In the genomic region with DNA sequence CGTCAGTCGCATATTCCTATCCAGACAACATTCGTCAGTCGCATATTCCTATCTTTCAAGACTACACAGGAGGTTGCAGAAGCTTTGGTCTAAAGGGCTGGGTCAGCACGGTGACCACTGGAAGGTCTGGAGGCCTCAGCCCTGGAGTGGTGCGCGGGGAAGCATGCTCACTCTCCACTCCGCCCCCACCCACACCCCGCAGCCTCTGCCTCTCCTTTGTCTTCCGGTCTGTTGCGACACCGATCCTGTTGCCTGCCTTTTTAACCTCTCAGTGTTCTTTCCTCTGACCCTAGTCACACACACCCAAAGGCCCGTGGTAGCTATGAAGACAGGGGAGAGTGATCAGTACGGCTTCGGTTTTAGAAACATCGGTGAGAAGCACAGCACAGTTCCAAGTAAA, we compare ENCODE assay signal across 15 mouse cellular contexts.
DNase-seq lines count a peak whose midpoint lies in the region; ATAC-seq lines count a peak whose summit lies in the region.
"Had no signal": no experiment of that assay in that cellular context is flagged by ENCODE, and none has a peak within 500 bp of the region (broad histone marks: within the 10 kb centered on the region; RNA-seq: fewer than 3 reads in every experiment).

No protein-coding gene starts in this region.

- H3K4me1 ChIP-seq in heart, embryonic 16.5 days (ENCODE audit: control insufficient read depth, insufficient read depth, low read length) = peaks cover 6% of the 10 kb centered on the region
- H3K4me1 ChIP-seq in forebrain, embryonic 12.5 days = peaks cover 12% of the 10 kb centered on the region
- H3K4me1 ChIP-seq: limb, embryonic 10.5 days; stomach, embryonic 15.5 days had no signal

- H3K36me3 ChIP-seq in heart, embryonic 16.5 days (ENCODE audit: control insufficient read depth, insufficient read depth) = peaks cover 7% of the 10 kb centered on the region
- peaks cover 11% of the 10 kb centered on the region; the same call in 1 of the 2 replicates for H3K36me3 ChIP-seq in forebrain, embryonic 12.5 days (replicated peaks)

- ATAC-seq in heart, embryonic 16.5 days (replicated peaks; ENCODE audit: extremely low read depth, insufficient read depth, low FRiP score) = no peak
- ATAC-seq in granulocyte monocyte progenitor cell, adult 5-6 weeks (replicated peaks; ENCODE audit: poor library complexity, severe bottlenecking) = peak; percentile 99
- no peak for ATAC-seq in forebrain, embryonic 12.5 days (ENCODE audit: low FRiP score)
- ATAC-seq: midbrain, embryonic 13.5 days had no signal

- no peaks in the 10 kb centered on the region for H3K9me3 ChIP-seq in heart, embryonic 16.5 days (replicated peaks; ENCODE audit: control insufficient read depth, low read length)
- no peaks in the 10 kb centered on the region for H3K9me3 ChIP-seq in forebrain, embryonic 12.5 days
- H3K9me3 ChIP-seq: limb, embryonic 10.5 days; midbrain, embryonic 13.5 days; stomach, embryonic 15.5 days had no signal

- WGBS in heart, embryonic 16.5 days = 56% methylated on average over 16 of the region's 16 CpGs
- 49% methylated on average over 16 of the region's 16 CpGs for WGBS in forebrain, embryonic 12.5 days

- 0 out of 2 replicates have a peak overlapping the region, but pooled peaks have one; percentile 12 for H3K4me2 ChIP-seq in heart, embryonic 16.5 days (ENCODE audit: low read depth, low read length)
- H3K4me2 ChIP-seq in forebrain, embryonic 12.5 days = no peak overlapping the region
- H3K4me2 ChIP-seq: midbrain, embryonic 13.5 days; stomach, embryonic 15.5 days had no signal

- H3K27me3 ChIP-seq in heart, embryonic 16.5 days (ENCODE audit: control insufficient read depth, insufficient read depth, low read length) = no peaks in the 10 kb centered on the region
- H3K27me3 ChIP-seq in forebrain, embryonic 12.5 days = no peaks in the 10 kb centered on the region
- H3K27me3 ChIP-seq: midbrain, embryonic 13.5 days; stomach, embryonic 15.5 days had no signal

- no peak overlapping the region for H3K27ac ChIP-seq in heart, embryonic 16.5 days (ENCODE audit: low read length)
- H3K27ac ChIP-seq in forebrain, embryonic 12.5 days = no peak overlapping the region
- H3K27ac ChIP-seq: limb, embryonic 10.5 days; midbrain, embryonic 13.5 days; stomach, embryonic 15.5 days had no signal

- no peak overlapping the region for H3K9ac ChIP-seq in heart, embryonic 16.5 days (ENCODE audit: low read length)
- H3K9ac ChIP-seq in forebrain, embryonic 12.5 days = no peak overlapping the region
- H3K9ac ChIP-seq: midbrain, embryonic 13.5 days; stomach, embryonic 15.5 days had no signal

- DNase-seq in heart, adult 9 months (ENCODE audit: low spot score in 2 of 2) = no peak
- DNase-seq in R1 (ENCODE audit: low read depth, low spot score) = peak; percentile 51
- peak; percentile 11 for DNase-seq in lung, postnatal 14 days
- DNase-seq in kidney, adult 18-20 months = no peak
- no peak for DNase-seq in right cerebral cortex, adult 2 months (ENCODE audit: low spot score in 2 of 2)
- DNase-seq: cerebellum, postnatal 36 days; heart, postnatal 36 days; layer of hippocampus, adult 9-11 months; right cerebral cortex, postnatal 4 days had no signal

- no peak overlapping the region for H3K4me3 ChIP-seq in heart, embryonic 16.5 days (ENCODE audit: low read length)
- H3K4me3 ChIP-seq in forebrain, embryonic 12.5 days (replicated peaks) = no peak overlapping the region
- H3K4me3 ChIP-seq: limb, embryonic 10.5 days; midbrain, embryonic 13.5 days; stomach, embryonic 15.5 days had no signal

Comparison
In these comparisons a context has a peak if more than half of its experiments do, and no peak if none do; other contexts are left out.
1. DNase-seq: peak in R1 (single experiment) and lung, postnatal 14 days (single experiment); none in heart, adult 9 months (0 of 2), kidney, adult 18-20 months (single experiment) and right cerebral cortex, adult 2 months (0 of 2).